Mouse (Mus musculus): ENCODE data around the gene Tbx20. TPM values are rescaled to one million over a fixed set of nuclear protein-coding genes. Genes with fewer than 3 reads are reported as not detected.

The Tbx20 gene
- total RNA-seq (2021): 10 to 100 TPM; 81.1 to 88.2 TPM
- long read RNA-seq, experiment 1, full-length matches to known transcripts: 1 of 6 reads
- long read RNA-seq, experiment 1, partial matches to known transcripts: 0 of 6 reads
- long read RNA-seq, experiment 1, other reads (novel, unspliced or antisense): 5 of 6 reads
- long read RNA-seq, experiment 2, partial matches to known transcripts: 0 of 2 reads
- long read RNA-seq, experiment 2, other reads (novel, unspliced or antisense): 2 of 2 reads

DNA sequence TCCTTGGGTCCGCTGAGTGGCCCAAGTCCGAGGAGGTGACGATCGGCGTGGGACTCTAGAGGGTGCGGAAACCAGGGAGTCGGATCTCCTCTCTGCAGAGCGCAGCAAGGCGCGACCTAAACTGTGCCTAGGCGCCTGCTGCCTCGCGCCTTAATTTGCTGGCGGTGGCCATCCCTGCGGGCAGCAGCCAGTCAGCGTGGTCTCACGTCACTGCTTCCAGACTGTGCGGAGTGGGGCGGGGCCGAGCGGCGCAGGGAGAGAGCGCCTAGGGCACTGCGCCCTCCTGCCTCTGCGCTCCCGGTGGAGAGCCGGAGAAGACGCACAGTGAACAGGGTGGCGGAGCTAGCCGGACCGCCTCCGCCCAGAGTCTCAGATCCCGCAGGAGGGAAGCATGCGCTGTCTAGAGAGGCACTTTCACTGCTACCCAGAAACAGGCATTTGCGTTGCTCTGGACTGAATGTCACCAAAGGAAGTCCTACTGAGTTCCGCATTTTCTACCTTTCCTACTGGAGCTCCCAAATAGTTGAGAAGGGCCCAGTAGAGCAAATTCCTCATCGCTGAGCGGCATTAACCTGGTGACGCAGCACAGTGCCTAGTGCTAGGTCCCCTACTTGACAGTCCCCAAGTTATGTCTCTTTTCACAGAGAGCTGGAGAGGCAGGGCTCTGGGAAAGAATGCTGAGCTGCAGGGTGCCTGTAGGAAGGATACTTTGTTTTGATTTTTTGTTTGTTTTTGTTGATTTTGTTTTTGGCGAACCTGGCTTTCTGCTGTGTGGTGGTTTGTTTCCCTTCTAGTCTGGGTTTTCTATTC, at the start of gene Tbx20:
TSS of gene Tbx20 (minus strand) at position 144 of the 810 bp plus-strand sequence.
- peak; percentile 93 to 96 for DNase-seq

DNA sequence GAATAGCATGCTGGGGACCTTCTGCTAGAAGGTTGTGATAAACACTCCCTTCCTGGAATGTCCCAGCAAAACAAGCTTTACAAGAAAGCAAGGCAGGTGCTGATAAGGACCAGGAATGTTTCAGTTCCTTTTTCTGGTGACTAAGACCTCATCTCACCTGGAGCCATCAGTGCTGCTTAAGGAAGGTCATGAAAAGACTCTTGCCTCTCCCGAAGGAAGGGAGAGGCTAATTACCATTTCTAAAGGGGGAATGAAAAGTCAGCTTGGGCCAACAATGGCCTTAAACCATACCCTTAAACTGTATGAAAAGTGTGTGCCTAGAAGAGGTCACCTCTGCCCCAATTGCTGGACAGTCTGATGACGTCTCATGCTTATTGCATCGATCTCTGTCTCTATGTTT, 44.4 kb upstream of the Tbx20 start:
- no peak for DNase-seq

DNA sequence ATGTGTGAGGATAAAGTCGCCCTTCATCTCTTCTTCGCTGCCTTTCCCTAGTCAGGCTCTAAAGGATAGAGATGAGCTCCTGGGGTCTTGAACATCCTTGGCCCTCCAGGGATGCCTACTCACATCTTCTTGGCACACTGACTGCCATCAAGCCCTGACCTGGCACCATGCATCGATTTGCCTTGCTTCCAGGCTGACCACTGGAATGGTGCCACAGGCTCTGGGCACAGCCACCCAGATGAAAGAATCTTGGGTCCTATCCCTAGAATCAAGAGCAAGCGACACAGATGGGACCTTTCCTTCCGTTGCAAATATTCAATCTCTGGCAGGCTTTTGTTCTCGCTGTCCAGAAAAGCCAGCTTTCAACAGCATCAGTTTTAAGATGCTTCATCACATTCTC, 38.4 kb upstream of the Tbx20 start:
- peak; percentile 12 to 23 for DNase-seq

DNA sequence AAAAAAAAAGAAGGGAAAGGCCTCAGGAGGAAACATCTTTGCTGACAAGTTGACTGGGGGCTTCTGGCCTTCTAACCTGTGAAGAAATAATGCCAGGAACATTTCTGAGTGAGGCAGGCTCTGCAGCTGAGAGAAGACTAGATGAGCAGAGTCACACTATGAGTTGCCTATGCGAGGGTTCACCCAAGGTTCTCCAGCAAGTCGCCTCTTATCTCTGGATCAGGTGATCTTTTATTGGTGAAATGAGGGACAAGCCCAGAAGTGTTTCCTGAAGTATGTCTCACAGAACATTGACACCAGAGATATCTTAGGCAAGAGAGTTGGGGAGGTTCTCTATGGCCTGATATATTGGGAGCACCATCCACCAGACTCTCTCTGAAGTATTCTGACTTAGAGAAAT, 18.0 kb upstream of the Tbx20 start:
- DNase-seq: no peak

DNA sequence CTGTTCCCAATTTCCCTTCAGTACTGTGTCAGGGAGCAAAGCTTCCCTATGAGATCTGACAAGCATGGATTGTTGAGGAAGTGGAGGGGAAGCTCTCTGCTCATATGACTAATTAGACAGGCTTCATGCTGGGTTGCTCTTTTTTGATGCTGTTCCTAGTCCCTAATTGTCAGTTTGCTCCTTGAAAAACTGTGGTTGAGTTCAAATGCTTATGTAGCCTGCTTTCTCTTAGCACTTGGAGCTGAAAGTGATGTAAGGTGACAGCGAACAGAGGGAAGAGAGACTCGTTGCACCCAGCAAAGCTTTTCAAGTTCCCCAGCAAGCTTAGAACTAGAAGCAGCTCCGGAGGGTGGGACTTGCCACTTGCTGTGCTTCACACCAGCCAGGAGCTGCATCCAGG, 15.3 kb upstream of the Tbx20 start:
- DNase-seq: no peak

DNA sequence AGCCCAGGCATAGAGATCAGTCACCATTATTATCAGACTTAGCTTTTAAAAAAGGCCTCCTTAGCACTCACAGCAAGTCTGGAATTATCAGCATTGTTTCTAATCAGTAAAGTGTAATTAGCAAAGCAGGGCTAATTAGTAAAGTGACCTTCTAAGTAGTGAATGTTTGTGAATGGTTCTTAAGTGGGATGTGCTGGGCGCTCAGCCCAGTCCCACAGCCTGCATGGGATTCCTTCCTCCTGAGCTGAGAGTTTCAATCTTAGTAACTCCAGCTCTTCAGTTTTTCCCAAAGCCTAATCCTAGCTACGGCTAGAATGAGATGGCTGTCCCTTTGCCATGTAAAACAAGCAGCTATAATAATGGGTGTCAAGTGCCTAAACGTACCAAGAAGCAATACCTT, 8.2 kb upstream of the Tbx20 start:
- DNase-seq: peak in 1 of 2 experiments; percentile 16

DNA sequence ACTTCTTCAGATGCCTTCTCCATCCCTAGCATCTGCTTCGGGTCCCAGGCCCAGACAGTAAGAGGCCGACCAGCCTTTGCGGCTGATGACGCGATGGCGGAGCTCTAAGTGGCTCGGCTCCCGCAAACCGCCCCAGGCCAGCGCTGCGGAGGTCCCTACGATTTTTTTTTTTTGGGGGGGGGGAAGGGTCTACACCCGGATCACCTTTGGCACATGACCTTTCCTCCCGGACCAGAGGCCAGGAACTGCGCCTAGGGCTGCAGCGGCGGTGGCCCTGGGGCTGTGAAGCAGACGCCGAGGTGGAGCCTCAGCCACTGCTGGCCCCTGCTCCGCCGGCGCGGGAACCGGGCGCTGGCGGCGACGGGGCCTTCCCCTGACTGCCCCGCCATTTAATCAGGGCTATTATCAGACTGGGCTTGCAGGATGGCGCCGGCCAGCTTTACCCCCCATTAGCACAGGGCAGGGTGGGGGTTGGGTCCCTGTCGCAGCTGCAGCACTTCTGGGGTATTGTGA, 6.9 kb upstream of the Tbx20 start:
- peak in 1 of 2 experiments; percentile 47 for DNase-seq

DNA sequence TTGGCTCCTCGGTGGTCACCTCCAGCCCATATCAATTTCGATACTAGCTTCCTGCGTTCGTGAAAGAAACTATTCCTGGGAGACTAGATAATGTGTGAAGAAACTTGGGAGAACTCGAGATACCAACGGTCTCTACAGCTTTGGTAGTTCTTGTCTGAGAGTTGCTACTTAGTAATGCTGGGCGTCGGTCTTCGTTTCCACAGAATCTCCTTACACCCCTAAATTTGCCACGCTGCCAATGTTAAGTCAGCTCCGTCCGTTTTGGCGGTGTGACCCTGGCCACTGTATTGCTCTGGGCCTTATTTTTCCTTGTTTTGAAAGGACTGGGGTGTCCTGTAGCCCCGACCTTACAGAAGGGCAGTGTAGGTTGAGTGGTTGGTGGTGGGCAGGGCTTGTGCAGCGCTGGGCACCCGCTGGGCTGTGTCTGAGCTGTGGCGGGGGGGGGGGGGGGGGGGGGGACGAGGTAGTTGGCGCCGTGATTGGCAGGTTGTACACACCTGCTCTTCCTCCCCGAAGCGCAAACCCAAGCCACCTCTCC, 6.4 kb upstream of the Tbx20 start:
- peak in 1 of 2 experiments; percentile 53 for DNase-seq

DNA sequence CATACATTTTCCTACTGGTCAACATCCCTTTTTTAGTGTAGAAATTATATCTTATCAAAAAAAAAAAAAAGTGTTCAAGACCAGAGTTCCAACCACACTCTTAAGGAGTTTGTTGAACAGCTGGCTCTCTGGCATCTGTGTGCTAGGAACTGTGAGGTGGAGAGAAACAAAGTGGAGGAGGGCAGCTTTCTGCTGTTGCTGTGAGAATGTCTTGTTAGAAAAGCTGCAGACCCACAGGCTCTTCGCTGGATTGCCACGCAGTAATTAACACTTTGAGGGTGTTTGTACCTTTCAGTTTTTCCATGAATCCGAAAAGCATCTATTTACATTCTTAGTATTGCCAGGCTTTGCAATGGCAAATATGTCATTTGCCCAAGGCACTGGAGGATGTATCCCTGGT, 5.9 kb upstream of the Tbx20 start:
- DNase-seq: peak in 1 of 2 experiments; percentile 40

DNA sequence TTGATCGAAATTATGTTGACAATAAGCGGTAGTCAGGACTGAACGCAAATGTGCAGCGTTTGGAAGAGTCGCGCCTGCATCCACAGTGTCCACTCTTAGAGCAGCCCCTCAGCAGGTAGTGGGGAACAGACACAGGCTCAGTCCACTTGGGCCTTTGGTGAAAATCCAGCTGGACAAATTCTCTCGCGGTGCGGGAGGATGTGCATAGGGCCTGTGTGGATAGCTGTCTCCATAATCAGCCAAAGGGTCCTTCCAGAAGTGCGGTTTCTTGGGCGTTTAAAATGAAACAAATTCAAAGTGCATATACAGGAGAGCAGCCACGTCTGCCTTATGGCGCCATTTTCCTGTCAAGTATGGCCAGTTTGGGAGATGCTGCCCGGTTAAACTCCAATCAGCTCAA, 4.5 kb upstream of the Tbx20 start:
- DNase-seq: peak in 1 of 2 experiments; percentile 30

DNA sequence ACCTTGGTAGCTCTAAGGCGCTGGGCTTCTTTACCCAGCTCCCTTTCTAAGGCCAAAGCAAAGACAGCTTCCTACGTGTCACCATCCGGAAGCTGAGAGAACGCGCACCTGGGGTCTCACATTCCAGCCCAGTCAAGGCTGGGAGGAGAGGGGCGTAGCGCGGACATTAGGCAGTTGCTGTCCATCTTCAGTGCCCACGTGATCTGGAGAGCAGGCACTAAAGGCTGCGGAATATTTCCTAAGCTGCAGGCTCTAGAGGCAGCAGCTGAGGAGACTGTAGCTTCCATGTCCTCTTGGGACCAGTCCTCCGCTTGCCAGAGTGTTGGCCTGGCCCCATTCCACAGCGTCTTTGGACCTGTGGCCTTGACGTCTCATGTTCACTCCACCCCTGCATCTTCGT, 3.9 kb upstream of the Tbx20 start:
- peak; percentile 78 for DNase-seq

DNA sequence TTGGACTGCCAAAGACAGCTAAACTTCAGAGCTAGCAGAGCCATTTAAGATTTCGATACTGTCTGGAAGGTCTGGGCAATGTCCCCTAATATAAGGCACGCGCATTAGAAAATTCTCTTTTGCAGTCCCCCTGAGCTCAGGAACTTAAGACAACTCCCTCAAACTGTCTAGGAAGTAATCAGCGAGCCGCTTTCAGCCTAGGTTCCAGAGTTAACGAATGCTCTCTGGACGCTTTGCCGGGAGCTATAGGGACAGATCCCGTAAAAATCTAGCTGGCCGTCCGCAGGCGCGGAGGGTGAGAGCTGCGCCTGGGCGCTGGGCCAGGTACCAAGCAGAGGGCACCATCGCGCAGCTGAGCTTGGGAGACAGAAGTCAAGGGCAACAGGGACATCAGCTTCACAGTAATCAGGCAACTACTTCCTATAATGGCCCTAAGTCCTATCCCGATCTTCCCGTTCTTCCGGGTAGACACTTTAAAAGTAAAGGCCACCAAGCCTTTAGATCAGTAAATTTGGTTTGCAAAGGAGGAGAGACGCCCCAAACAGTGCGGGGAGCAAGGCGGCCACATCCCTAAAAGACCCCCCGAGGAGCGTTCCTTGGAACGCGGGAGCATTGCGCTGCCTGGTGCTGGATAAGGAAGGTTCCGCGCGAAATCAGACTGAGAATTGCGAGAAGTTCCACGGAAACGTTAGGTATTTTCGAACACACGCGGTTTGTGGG, 3.2 kb upstream of the Tbx20 start:
- peak; percentile 70 to 76 for DNase-seq

DNA sequence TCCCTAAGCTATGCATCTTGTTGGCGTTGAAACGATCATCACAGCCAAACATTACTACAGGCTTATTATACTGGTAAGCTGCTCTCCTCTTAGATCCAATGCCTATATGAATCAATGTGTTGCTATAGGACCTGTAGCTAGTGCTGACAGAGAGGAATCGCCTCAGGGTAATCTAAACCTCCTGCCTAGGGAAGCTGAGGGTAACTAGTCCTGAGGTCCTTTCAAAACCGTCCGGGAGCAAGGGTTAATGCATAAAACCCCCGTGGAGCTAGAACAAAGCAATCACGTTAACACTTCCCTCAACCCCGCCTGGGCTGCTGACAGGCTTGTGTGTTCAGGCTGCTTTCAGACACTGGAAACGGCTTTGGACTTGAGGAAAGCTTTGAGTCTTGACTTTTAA, 2.4 kb upstream of the Tbx20 start:
- peak in 1 of 2 experiments; percentile 60 for DNase-seq

DNA sequence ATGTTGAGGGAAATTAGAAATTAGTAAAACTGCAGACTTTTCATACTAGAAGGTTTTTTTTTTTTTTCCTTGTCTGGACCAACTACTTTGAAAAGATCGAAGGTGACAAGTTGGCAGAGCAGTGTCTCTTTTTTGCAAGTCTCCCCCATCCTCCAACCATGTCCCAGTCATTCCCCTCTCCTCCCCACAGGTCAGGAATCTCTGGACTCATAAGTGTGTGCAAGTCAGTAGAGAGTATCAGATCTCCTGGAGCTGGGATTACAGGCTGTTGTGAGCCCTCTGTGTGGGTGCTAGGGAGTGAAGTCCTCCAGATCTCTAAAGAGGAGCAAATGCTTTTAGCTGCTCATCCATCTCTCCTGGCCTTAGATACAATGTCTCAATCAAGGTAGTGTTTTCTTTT, 1.5 kb upstream of the Tbx20 start:
- DNase-seq: peak in 1 of 2 experiments; percentile 32

DNA sequence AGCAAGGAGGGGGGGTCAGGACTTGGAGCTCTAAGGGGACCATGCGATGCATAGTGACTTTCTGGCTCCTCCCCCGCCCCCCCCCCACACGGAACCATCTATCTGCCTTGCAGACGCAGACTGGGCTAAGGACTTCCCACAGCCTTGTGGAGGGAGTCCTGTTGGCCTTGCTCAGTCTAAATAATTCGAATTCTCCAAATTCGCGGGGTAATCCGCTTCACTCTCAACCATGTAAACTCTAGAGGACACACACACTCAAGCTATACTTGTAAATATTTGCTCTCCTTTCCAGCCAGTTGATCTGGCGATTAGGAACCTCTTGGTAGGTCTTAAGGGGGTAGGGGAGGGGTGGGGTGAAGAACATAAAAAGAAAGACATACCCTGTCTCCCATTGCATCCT, 898 bp upstream of the Tbx20 start:
- peak in 1 of 2 experiments; percentile 45 for DNase-seq

DNA sequence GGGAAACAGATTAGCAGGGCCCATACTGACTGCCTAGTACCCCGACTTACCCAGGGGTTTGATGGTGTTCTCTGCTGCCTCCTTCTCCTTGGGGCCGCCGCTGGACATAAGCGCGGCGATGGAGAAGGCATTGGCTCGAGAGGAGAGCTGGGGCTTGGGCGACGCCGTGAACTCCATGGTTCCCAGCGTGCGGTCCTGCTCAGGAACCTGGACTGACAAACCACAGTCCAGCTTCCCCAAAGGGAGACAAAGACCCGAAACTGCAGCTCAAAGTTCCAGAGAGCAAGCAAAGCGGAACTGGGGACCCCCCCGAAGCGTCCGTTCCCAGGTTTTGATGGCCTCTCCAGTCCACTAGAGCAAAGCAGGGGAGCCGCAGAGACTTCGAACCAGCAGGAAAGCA, 434 bp downstream of the Tbx20 start:
- DNase-seq: no peak

DNA sequence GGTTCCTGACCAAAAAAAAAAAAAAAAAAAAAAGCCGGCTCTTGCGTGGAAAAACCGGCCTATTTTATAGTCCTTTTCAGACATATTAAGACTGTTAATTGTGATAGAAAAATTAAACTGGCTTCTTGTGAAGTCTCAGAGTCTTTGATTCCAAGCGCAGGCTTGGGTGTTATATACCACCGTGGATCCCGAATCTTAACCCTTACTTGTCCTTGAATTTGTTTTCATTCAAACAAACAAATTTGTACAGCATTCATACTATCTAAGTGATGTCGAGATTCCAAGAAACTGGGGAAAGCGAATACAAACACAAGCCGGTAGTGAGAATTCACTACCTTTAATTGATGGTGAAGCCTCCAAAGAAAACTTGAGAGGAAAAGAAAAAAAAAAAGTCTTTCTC, 932 bp downstream of the Tbx20 start:
- DNase-seq: no peak

DNA sequence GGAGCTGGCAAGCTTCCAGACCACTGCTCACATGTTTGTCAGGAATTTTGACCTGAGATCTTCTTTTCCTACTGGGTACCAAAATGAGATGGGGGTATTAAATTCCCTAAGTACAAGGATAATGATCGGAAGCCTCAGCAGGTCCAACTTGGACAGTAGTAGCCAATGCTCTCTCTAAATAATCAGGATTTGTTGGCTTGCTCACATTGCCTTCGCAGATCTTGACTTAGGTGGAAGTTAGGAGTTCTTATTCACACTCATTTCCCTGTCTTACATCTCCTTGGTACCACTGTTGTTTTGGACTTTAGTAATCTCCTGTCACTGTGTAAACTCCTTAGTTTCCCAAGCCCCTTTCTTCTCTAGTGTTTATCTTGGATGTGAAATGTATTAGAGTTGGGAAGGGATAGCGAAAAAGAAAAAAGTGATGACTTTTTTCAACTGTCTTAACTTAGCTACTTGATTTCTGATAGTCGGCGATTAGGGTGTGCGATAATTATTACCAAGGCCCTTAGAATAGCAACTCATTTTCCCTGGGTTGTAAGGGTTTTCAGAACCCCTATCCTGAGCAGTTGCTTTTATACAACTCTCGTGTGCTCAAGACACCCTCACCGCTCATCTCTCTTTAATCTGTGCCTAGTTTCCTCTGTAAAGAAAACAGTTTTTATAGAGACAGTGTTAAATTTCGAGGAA, 1.5 kb downstream of the Tbx20 start:
- DNase-seq: peak in 1 of 2 experiments; percentile 64

DNA sequence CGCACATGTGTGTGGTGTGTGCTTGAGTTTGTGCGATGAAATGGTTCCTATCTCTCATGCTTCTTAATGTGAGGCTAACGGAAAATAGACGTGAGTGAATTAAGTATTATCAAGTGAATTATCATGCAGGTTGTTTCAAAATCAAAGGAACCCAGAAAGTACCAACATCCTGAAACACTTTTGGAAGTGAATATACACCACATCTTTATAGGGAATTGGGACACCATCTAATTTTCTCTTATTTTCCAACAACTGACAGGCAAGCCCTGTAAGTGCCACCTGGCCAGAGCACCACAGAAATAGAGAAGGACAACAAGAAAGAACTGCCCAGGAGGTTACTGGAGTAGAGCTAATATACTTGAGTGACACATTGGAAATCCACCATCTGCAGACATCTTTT, 2.4 kb downstream of the Tbx20 start:
- peak in 1 of 2 experiments; percentile 39 for DNase-seq

DNA sequence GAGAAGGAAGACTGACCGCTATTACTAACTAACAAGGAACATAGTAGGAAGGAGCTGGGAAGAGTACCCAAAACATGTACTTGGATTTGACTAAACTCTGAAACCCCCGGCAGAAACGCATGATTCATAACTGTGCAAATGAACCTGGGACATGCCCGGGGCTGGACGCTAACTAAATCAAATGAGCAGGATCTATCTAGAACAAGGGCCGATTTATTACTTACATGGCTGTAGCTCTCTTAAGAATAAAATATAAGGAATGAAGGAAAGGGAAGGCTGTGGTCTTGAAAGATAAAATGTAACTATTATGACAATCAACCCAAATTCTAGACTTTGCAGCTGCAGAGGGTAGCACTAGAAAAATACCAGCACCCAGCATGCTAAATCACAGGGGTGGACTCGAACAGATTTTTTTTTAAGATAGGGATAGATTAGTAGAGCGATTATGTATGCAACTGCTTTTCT, 3.1 kb downstream of the Tbx20 start:
- no peak for DNase-seq

DNA sequence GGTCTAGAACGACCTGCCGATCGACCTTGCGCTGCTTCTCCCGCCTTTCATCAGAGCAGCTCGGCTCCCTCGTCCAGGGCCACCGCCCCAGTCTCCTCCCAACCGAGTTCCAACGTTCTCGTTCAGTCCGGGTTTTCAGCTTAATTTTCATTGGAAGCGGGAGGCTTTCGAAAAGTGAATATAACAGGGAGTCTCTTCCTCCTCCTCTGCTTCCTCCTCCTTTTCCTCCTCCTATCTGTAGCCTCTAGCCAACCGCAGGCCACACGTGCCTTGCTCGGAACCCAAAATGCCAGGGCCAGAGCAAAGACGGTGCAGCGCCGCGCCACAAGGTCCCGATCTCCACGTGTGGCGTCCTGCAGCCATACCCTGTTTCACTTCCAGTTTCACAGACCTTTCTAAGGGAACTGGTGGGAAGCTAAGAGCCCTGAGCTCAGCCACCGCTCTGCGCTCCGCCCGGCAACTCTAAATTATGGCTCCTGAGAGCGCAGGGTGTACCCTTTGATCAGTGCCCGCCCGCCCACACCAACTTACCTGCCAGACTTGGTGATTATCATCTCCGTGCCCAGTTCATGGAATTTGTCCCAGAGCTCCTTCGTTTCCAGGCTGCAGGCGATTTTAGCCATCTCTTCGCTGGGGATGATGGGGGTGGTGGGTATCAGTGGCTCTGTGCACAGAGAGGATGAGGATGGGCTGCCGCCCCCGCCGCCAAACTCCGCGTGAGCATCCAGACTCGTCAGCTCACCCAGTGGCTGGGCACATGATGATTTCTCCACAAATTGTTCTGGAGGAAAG, 3.8 kb downstream of the Tbx20 start:
- peak; percentile 35 to 70 for DNase-seq
